Mouse (Mus musculus): ENCODE data around the gene Zfp11.
"Not testable (repeated sequence)": the region's sequence is repeated elsewhere in the genome, so short reads cannot be mapped to it uniquely, and the experiment has no call there.

Zfp11 gene

GRCm38 (mm10) chr5:129670036-129670458 lies at the start of gene Zfp11:
TSS of gene Zfp11 (minus strand) at chr5:129670099.
- DNase-seq = peak; percentile 90

GRCm38 (mm10) chr5:129717016-129717415 lies 47.1 kb upstream of the Zfp11 start:
- no peak for DNase-seq

- peak; percentile 94 for DNase-seq
Observed at GRCm38 (mm10) chr5:129715326-129715861, 45.5 kb upstream of the Zfp11 start, which contains the start of gene Mrps17. TSS of gene Mrps17 (plus strand) at chr5:129715497.

GRCm38 (mm10) chr5:129708412-129708811 lies 38.5 kb upstream of the Zfp11 start, which contains the start of gene Sept14:
TSS of gene Sept14 (minus strand) at chr5:129708512.
- no peak for DNase-seq

- DNase-seq = no peak
Observed at GRCm38 (mm10) chr5:129703368-129703767, 33.5 kb upstream of the Zfp11 start.

GRCm38 (mm10) chr5:129701706-129702105 lies 31.8 kb upstream of the Zfp11 start:
- DNase-seq = no peak

GRCm38 (mm10) chr5:129700506-129700905 lies 30.6 kb upstream of the Zfp11 start:
- DNase-seq = no peak

GRCm38 (mm10) chr5:129690528-129690927 lies 20.6 kb upstream of the Zfp11 start:
- no peak for DNase-seq

- no peak for DNase-seq
Observed at GRCm38 (mm10) chr5:129687621-129688020, 17.7 kb upstream of the Zfp11 start.

GRCm38 (mm10) chr5:129685141-129685540 lies 15.2 kb upstream of the Zfp11 start:
- DNase-seq = not testable (repeated sequence)

- peak; percentile 11 for DNase-seq
Observed at GRCm38 (mm10) chr5:129669453-129670035, 355 bp downstream of the Zfp11 start.

- DNase-seq = no peak
Observed at GRCm38 (mm10) chr5:129667851-129668250, 2.0 kb downstream of the Zfp11 start.

GRCm38 (mm10) chr5:129666271-129666909 lies 3.5 kb downstream of the Zfp11 start:
- DNase-seq = no peak

GRCm38 (mm10) chr5:129664090-129664489 lies 5.8 kb downstream of the Zfp11 start:
- no peak for DNase-seq

- no peak for DNase-seq
Observed at GRCm38 (mm10) chr5:129657931-129658330, 12.0 kb downstream of the Zfp11 start.

GRCm38 (mm10) chr5:129657016-129657415 lies 12.9 kb downstream of the Zfp11 start:
- DNase-seq = no peak

GRCm38 (mm10) chr5:129650858-129651257 lies 19.0 kb downstream of the Zfp11 start:
- DNase-seq = no peak

- DNase-seq = not testable (repeated sequence)
Observed at GRCm38 (mm10) chr5:129632270-129633250, 37.3 kb downstream of the Zfp11 start.

GRCm38 (mm10) chr5:129626586-129626985 lies 43.3 kb downstream of the Zfp11 start:
- not testable (repeated sequence) for DNase-seq

GRCm38 (mm10) chr5:129626099-129626498 lies 43.8 kb downstream of the Zfp11 start:
- no peak for DNase-seq

- DNase-seq = peak; percentile 20
Observed at GRCm38 (mm10) chr5:129621361-129621760, 48.5 kb downstream of the Zfp11 start.

- peak; percentile 18 for DNase-seq
Observed at GRCm38 (mm10) chr5:129620600-129620999, 49.3 kb downstream of the Zfp11 start.

- DNase-seq = peak; percentile 83
Observed at GRCm38 (mm10) chr5:129611060-129611459, 58.8 kb downstream of the Zfp11 start.

All from kidney, adult 18-20 months (tissue).